10 mouse cellular contexts compared by ENCODE assay signal in genomic region chr11:75158432-75158831, GRCm38 (mm10). TPM values are rescaled to one million over a fixed set of nuclear protein-coding genes. Genes with fewer than 3 reads are reported as not detected.
DNase-seq lines count a peak whose midpoint lies in the region; ATAC-seq and TF ChIP-seq lines count a peak whose summit lies in the region.
"Had no signal": no experiment of that assay in that cellular context is flagged by ENCODE, and none has a peak within 500 bp of the region (broad histone marks: within the 10 kb centered on the region; RNA-seq: fewer than 3 reads in every experiment).

No protein-coding gene starts in this region.

- peak overlapping the region; percentile 81 for H3K27ac ChIP-seq in kidney, embryonic 15.5 days
- peak overlapping the region; percentile 76 for H3K27ac ChIP-seq in brown adipose tissue, adult 24 weeks (replicated peaks; ENCODE audit: low read depth, low read length)
- H3K27ac ChIP-seq in embryonic fibroblast, embryonic 13.5 days (ENCODE audit: insufficient read depth, low read length): peak overlapping the region; percentile 34; the same call in 1 of the 2 replicates
- H3K27ac ChIP-seq in limb, embryonic 15.5 days: peak overlapping the region; percentile 59; the same call in 1 of the 2 replicates
- H3K27ac ChIP-seq: forebrain, embryonic 10.5 days; liver, embryonic 14.5 days had no signal

- DNase-seq in kidney, postnatal 25 days: no peak
- no peak for DNase-seq in spleen, postnatal 36 days (ENCODE audit: low spot score in 2 of 2)
- no peak for DNase-seq in ovary, postnatal 10 days (ENCODE audit: low spot score)

- H3K4me3 ChIP-seq in kidney, embryonic 15.5 days (replicated peaks): no peak overlapping the region
- H3K4me3 ChIP-seq in brown adipose tissue, adult 24 weeks (ENCODE audit: insufficient read depth, low read depth, low read length): no peak overlapping the region
- H3K4me3 ChIP-seq in embryonic fibroblast, embryonic 13.5 days (ENCODE audit: insufficient read depth, low read length): no peak overlapping the region
- no peak overlapping the region for H3K4me3 ChIP-seq in limb, embryonic 15.5 days
- H3K4me3 ChIP-seq: forebrain, embryonic 10.5 days had no signal

- peaks cover 67% of the 10 kb centered on the region for H3K4me1 ChIP-seq in kidney, embryonic 15.5 days
- H3K4me1 ChIP-seq in brown adipose tissue, adult 24 weeks (ENCODE audit: control insufficient read depth, insufficient read depth, insufficient read length, low read length): peaks cover 26% of the 10 kb centered on the region
- H3K4me1 ChIP-seq in embryonic fibroblast, embryonic 13.5 days (ENCODE audit: control insufficient read depth, insufficient read depth, low read length): peaks cover 17% of the 10 kb centered on the region
- peaks cover 50% of the 10 kb centered on the region for H3K4me1 ChIP-seq in limb, embryonic 15.5 days

- TF ChIP-seq POLR2A in embryonic fibroblast, embryonic 13.5 days (IDR thresholded peaks at IDR 0.05; ENCODE audit: low read depth, low read length): no peak

- no peak for ATAC-seq in kidney, embryonic 15.5 days (replicated peaks; ENCODE audit: low FRiP score)
- ATAC-seq in limb, embryonic 15.5 days (ENCODE audit: insufficient number of reproducible peaks, low FRiP score, low TSS enrichment, low read depth): no peak

- peaks cover 49% of the 10 kb centered on the region for H3K36me3 ChIP-seq in kidney, embryonic 15.5 days
- H3K36me3 ChIP-seq in limb, embryonic 15.5 days: peaks cover 45% of the 10 kb centered on the region

- WGBS in kidney, embryonic 15.5 days: 83% methylated on average over 14 of the region's 14 CpGs
- 86% methylated on average over 14 of the region's 14 CpGs for WGBS in limb, embryonic 15.5 days

- H3K4me2 ChIP-seq in kidney, embryonic 15.5 days: no peak overlapping the region
- H3K4me2 ChIP-seq in limb, embryonic 15.5 days: no peak overlapping the region

- no peaks in the 10 kb centered on the region for H3K9me3 ChIP-seq in kidney, embryonic 15.5 days (replicated peaks)
- no peaks in the 10 kb centered on the region for H3K9me3 ChIP-seq in limb, embryonic 15.5 days
- H3K9me3 ChIP-seq: forebrain, embryonic 10.5 days; G1E had no signal

- TF ChIP-seq CTCF in embryonic fibroblast, embryonic 13.5 days (IDR thresholded peaks at IDR 0.05; ENCODE audit: borderline replicate concordance, insufficient read depth, low read length): no peak

- H3K9ac ChIP-seq in kidney, embryonic 15.5 days: no peak overlapping the region
- no peak overlapping the region for H3K9ac ChIP-seq in limb, embryonic 15.5 days
- H3K9ac ChIP-seq: liver, embryonic 14.5 days had no signal

- H3K27me3 ChIP-seq in kidney, embryonic 15.5 days: no peaks in the 10 kb centered on the region
- H3K27me3 ChIP-seq in limb, embryonic 15.5 days: peaks cover 5% of the 10 kb centered on the region; the same call in 1 of the 2 replicates

RNA-seq across cellular contexts. Expression of gene Hic1, which starts 10.9 kb away (rescaled TPM):
- 24.3 and 25.9 TPM in 2 replicates for polyA plus RNA-seq in kidney, embryonic 15.5 days (2015; fragmentation: Nextera tagmentation; extraction: Ambion mirVana)
- 4.9 and 5.3 TPM in 2 replicates for polyA plus RNA-seq in brown adipose tissue, adult 24 weeks (2012; ENCODE audit: insufficient read depth, insufficient read length, missing spikeins)
- 20.7 and 29.3 TPM in 2 replicates for polyA plus RNA-seq in embryonic fibroblast, embryonic 13.5 days (2011; ENCODE audit: insufficient read length, low read depth, missing spikeins)
- 17.2 and 21.2 TPM in 2 replicates for polyA plus RNA-seq in limb, embryonic 15.5 days (2015; fragmentation: Nextera tagmentation; extraction: Ambion mirVana)

RNA-seq across cellular contexts. Expression of gene Ovca2, which starts 20.2 kb away (rescaled TPM):
- 25.3 and 27.0 TPM in 2 replicates for polyA plus RNA-seq in kidney, embryonic 15.5 days (2015; fragmentation: Nextera tagmentation; extraction: Ambion mirVana)
- 10.4 and 13.2 TPM in 2 replicates for polyA plus RNA-seq in brown adipose tissue, adult 24 weeks (2012; ENCODE audit: insufficient read depth, insufficient read length, missing spikeins)
- 20.4 and 28.9 TPM in 2 replicates for polyA plus RNA-seq in embryonic fibroblast, embryonic 13.5 days (2011; ENCODE audit: insufficient read length, low read depth, missing spikeins)
- polyA plus RNA-seq in limb, embryonic 15.5 days (2015; fragmentation: Nextera tagmentation; extraction: Ambion mirVana): 22.5 and 23.3 TPM in 2 replicates

RNA-seq across cellular contexts. Expression of gene Dph1, which starts 32.6 kb away (rescaled TPM):
- 24.6 and 26.3 TPM in 2 replicates for polyA plus RNA-seq in kidney, embryonic 15.5 days (2015; fragmentation: Nextera tagmentation; extraction: Ambion mirVana)
- polyA plus RNA-seq in brown adipose tissue, adult 24 weeks (2012; ENCODE audit: insufficient read depth, insufficient read length, missing spikeins): 8.8 and 9.4 TPM in 2 replicates
- polyA plus RNA-seq in embryonic fibroblast, embryonic 13.5 days (2011; ENCODE audit: insufficient read length, low read depth, missing spikeins): 15.7 and 18.7 TPM in 2 replicates
- polyA plus RNA-seq in limb, embryonic 15.5 days (2015; fragmentation: Nextera tagmentation; extraction: Ambion mirVana): 21.1 and 23.3 TPM in 2 replicates

RNA-seq across cellular contexts. Expression of gene Rtn4rl1, which starts 35.2 kb away (rescaled TPM):
- polyA plus RNA-seq in kidney, embryonic 15.5 days (2015; fragmentation: Nextera tagmentation; extraction: Ambion mirVana): 3.4 and 3.6 TPM in 2 replicates
- polyA plus RNA-seq in brown adipose tissue, adult 24 weeks (2012; ENCODE audit: insufficient read depth, insufficient read length, missing spikeins): 5.3 and 6.1 TPM in 2 replicates
- 2.1 and 2.7 TPM in 2 replicates for polyA plus RNA-seq in embryonic fibroblast, embryonic 13.5 days (2011; ENCODE audit: insufficient read length, low read depth, missing spikeins)
- 4.9 and 5.8 TPM in 2 replicates for polyA plus RNA-seq in limb, embryonic 15.5 days (2015; fragmentation: Nextera tagmentation; extraction: Ambion mirVana)
- polyA plus RNA-seq: G1E had no signal
